Mouse (Mus musculus) ES-E14 (cell line): Measurements from ENCODE around the gene Lrrc8d.

ENCODE experiments used
- CHD2 ChIP-seq: IDR thresholded peaks from 2 replicates; pipeline ENCODE4 v1.6.1; 2014; ENCODE audit warnings: mild to moderate bottlenecking, low read depth, low read length, inconsistent platforms
- HCFC1 ChIP-seq: IDR thresholded peaks from 2 replicates; pipeline ENCODE4 v1.6.1; 2012; ENCODE audit warnings: low read length, inconsistent platforms, borderline replicate concordance; ENCODE audit not compliant: insufficient read depth
- MAFK ChIP-seq: IDR thresholded peaks from 2 replicates; pipeline ENCODE4 v1.6.1; 2014; ENCODE audit warnings: mild to moderate bottlenecking, low read depth, low read length, inconsistent platforms; ENCODE audit not compliant: insufficient read depth
- ZNF384 ChIP-seq: IDR thresholded peaks from 2 replicates; pipeline ENCODE4 v1.6.1; 2012; ENCODE audit warnings: low read depth, low read length, inconsistent platforms

GRCm38 (mm10) chr5:105805955-105806354, 106.2 kb downstream of the Lrrc8d start:
- TF ChIP-seq CHD2 (no peak), MAFK (no peak), ZNF384 (no peak), HCFC1 (no peak)
